Mouse (Mus musculus) frontal cortex, postnatal 14 days (tissue): ENCODE measurements around the gene Ezr.
"Not testable (repeated sequence)": the region's sequence is repeated elsewhere in the genome, so short reads cannot be mapped to it uniquely, and the experiment has no call there.

Experiments used
- DNase-seq, 2 experiments: peaks; one replicate each; pipeline ENCODE4 v3.0.0; 2022; ENCODE audit warnings: low spot score in 2 of 2

The Ezr gene

DNA sequence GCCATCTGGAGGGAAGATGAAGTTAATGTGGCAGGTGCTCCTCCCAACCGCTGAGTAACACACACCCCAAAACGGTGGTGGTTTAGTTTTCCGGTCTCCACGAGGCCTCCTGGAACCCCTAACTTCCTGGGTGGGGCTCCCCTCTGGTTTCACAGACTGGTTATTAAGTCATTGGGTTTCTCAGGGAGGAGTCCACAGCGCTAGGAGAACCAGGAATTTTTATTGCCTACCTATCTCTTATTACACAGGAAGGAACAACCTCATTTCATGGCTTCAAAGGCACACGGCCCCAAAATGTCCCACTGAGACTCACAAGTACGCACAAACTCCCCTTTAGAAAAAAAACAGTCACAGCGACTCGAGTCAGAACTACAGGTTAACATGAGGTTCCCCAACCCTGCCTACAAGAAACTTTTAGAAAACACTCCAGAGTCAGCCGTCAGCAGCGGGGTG lies 38.8 kb downstream of the Ezr start:
- no peak for DNase-seq

GRCm38 (mm10) chr17:6743039-6743575 lies 39.5 kb downstream of the Ezr start:
- no peak for DNase-seq

DNA sequence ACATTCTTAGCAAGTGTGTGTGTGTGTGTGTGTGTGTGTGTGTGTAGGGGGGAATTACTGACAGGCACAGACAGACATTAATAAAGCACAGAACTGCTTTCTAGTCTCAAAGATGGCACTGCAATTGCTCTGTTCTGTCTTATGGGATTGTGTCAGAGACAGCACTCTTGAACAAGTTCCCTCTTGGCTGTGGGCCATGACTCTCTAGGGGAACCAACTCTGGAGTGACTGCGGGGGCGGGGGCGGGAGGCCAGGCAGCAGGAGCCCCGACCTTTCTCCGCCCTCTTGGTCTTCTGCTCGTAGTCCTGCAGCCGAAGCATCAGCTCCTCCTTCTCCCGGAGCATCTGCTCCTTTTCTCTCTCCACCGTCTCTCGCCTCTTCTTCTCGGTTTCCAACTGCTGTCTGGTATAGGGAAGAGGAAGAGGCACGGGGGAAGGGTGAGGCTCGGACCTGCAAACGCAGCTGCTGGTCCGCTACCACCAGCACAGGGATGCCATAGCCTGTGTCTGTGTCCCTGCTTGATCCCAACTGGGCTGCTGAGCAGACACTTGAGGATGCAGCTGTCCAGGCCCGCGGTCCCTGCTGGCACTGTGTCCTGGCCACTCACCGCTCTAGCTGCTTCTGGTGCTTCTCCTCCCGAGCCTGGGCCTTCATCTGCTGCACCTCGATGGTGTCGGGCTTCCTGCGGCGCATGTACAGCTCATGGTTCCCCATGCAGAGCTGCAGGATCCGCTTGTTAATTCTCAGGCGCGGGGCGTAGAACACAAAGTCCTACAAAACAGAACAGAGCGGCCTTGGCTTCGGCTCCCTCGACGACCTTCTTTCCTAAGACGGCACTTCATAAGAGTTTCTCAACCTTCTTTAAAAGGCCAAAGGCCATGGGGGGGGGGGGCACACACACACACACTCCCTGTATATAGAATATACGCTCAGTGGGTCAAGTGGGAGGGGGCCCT lies 40.2 kb downstream of the Ezr start:
- DNase-seq = no peak

- no peak for DNase-seq
Measured at GRCm38 (mm10) chr17:6741271-6741670, 41.3 kb downstream of the Ezr start.

DNA sequence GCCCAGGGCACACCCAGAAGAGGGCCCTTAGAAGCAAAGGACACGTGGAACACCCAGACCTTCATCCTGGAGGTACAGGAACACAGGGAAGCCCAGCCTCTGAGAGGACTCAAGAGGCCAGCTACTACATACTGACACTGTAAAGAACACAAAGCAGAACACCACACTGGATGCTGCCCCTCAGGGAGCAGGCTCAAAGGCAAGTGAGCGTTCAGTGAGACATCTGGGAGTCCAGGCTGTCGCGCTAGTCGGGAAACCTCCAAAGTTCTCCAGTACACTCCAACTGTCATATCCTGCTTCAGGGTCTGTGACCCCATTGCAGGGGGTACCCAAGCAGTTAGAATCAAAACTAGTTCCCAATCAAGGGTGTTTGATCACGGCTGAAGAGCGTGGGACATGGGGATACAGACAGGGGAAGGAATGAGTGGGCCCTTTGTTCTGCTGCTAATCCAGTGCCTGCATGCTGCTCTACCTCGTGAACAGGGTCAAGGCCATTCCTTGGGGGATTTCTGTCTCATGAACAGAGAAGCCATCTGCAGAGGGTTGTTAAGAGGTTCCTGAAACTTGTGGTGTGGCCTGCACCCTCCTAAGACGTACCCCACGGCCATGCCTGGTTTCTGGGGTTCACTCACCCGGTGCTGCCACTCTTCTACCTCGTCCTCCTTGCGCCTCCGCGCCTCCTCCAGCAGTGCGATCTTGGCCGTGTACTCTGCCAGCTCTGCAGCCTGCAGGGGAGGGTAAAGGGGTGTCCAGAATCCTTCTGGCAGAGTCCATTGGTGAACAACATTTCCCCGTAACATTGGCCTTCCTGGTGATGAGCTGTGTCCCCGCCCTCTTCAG lies 42.0 kb downstream of the Ezr start:
- no peak for DNase-seq

- no peak for DNase-seq
Measured at GRCm38 (mm10) chr17:6739756-6740155, 42.8 kb downstream of the Ezr start.

GRCm38 (mm10) chr17:6739266-6739665 lies 43.3 kb downstream of the Ezr start:
- no peak for DNase-seq

GRCm38 (mm10) chr17:6738836-6739235 lies 43.7 kb downstream of the Ezr start:
- no peak for DNase-seq

- DNase-seq = no peak
Measured at GRCm38 (mm10) chr17:6737273-6737997, 45.1 kb downstream of the Ezr start.

- no peak for DNase-seq
Measured at GRCm38 (mm10) chr17:6736306-6737272, 46.0 kb downstream of the Ezr start.

- no peak for DNase-seq
Measured at GRCm38 (mm10) chr17:6734746-6735441, 47.7 kb downstream of the Ezr start.

- no peak for DNase-seq
Measured at GRCm38 (mm10) chr17:6733322-6733875, 49.2 kb downstream of the Ezr start.

GRCm38 (mm10) chr17:6732665-6733064 lies 49.9 kb downstream of the Ezr start:
- DNase-seq = no peak

DNA sequence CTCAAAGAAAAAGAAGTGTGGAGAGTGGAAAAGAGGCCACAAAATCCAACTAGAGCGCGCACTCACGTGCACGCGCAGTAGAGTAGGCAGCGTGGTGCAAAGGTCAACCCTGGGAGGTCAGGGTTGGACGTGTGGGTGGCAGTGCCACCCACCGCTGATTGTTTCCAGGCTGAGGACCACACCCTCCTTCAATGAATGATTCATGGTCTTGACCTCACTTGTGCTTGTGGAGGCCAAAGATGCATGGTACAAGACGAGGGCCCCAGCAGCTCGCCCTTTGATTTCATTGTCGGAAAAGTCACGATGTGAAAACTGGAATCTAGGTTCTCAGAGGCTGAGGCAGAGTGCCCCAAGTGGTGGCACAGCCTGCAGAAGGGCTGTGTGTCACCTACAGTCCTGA lies 51.0 kb downstream of the Ezr start:
- no peak for DNase-seq

DNA sequence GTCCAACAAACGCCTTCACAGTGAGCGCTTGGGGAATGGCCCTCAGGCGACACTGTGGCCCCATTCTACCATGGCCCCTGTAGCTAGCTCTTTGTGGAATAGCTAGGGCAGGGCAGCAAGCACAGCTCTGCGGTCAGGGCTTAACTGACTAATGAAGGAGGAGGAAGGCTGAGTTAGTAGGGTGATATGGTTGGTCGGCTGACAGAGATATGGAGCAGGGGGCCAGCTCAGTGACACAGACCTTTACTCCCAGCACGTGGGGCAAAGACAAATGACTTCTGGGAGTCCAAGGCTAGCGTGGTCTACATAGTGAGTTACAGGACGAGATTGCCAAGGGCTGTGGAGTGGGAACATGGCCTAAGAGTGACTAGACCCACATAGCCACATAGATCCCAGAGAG lies 51.5 kb downstream of the Ezr start:
- DNase-seq = no peak

GRCm38 (mm10) chr17:6729244-6729742 lies 53.3 kb downstream of the Ezr start:
- no peak for DNase-seq

DNA sequence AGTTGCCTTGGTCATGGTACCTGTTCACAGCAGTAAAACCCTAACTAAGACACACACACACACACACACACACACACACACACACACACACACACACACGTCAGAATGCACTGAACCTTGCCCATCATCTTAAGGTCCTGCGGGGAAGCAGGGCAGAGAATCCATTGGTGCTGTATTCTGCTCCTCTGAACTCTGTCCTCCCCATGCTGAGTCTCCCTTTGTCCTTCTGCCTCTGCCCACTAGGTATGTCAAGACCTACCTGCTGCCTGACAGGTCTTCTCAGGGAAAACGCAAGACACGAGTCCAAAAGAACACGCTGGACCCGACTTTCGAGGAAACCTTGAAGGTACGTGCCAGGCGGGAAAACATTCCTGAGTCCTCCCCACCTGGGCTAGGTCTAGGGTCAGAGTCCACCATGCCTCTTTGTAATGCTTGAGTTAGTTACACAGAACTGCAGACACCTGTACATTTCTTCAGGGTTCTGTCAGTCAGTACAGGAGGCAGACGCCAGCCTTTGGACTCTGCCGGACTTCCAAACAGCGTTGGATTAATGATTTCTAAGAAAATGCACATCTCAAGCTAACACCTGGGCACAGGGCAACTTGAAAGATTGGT lies 54.5 kb downstream of the Ezr start:
- no peak for DNase-seq

GRCm38 (mm10) chr17:6713944-6714343 lies 68.6 kb downstream of the Ezr start:
- not testable (repeated sequence) for DNase-seq

DNA sequence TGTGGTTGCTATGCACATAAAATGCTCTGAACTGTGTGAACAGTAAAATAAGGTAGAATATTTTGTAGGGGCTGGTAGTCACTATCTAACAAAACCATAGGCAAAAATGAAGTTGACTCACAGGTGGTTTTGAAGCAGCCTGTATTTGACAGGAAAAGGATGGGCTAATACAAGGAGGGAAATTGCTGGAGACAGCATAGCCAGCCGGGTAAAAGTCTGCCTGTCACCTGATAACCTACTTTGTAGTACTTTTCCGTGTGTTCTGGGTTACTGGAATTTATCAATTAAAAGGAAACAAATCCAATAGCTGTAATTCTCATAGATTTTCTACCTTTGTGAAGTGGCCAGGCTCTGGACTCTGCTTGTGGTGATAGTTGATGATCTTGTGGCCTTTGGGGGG lies 69.1 kb downstream of the Ezr start:
- DNase-seq = not testable (repeated sequence)
